Mouse (Mus musculus): ENCODE measurements around the gene Cenpl.
A peak's percentile ranks its signal among the peaks of the same experiment; 100 is the strongest.

The Cenpl gene

GRCm38 (mm10) chr1:161046972-161047371 is 23.5 kb upstream of the Cenpl start:
- DNase-seq, result no peak

- no peak for DNase-seq
These were observed 13.3 kb upstream of the Cenpl start for GRCm38 (mm10) chr1:161057164-161057563.

GRCm38 (mm10) chr1:161063351-161063750 is 7.2 kb upstream of the Cenpl start:
- DNase-seq, result no peak

GRCm38 (mm10) chr1:161071272-161071620 is 733 bp downstream of the Cenpl start:
- DNase-seq, result peak; percentile 1

GRCm38 (mm10) chr1:161076238-161076637 is 5.7 kb downstream of the Cenpl start:
- no peak for DNase-seq

GRCm38 (mm10) chr1:161077243-161077642 is 6.7 kb downstream of the Cenpl start:
- DNase-seq, result no peak

GRCm38 (mm10) chr1:161099721-161100405 is 29.4 kb downstream of the Cenpl start:
- DNase-seq, result no peak

- no peak for DNase-seq
These were observed 33.3 kb downstream of the Cenpl start for GRCm38 (mm10) chr1:161103842-161104241.

- DNase-seq, result no peak
These were observed 38.7 kb downstream of the Cenpl start for GRCm38 (mm10) chr1:161109216-161109615.

GRCm38 (mm10) chr1:161114591-161114990 is 44.1 kb downstream of the Cenpl start:
- DNase-seq, result no peak

- no peak for DNase-seq
These were observed 52.3 kb downstream of the Cenpl start for GRCm38 (mm10) chr1:161122661-161123418.

- DNase-seq, result no peak
These were observed 55.9 kb downstream of the Cenpl start for GRCm38 (mm10) chr1:161126461-161126860.

- DNase-seq, result peak; percentile 96
These were observed 60.5 kb downstream of the Cenpl start, which contains the start of gene Klhl20 for GRCm38 (mm10) chr1:161130726-161131664. Gene Klhl20 (minus strand): TSS chr1:161131511.
